Mouse (Mus musculus) midbrain, embryonic 15.5 days (tissue): Measurements from ENCODE around the gene Ppp1r1b. TPM values are rescaled to one million over a fixed set of nuclear protein-coding genes. Genes with fewer than 3 reads are reported as not detected.
A peak's percentile ranks its signal among the peaks of the same experiment; 100 is the strongest.

Source experiments
- ATAC-seq: fragments of 200-750 bp; cut with Nextera tagmentation; replicated peaks from 2 replicates; pipeline ENCODE4 v1.8.0; 2017; ENCODE audit warnings: moderate TSS enrichment
- H3K27ac ChIP-seq: fragments of 300-500 bp; sonication (generic); 2 replicates; pipeline ENCODE4 v1.5.1; 2015; ENCODE audit warnings: mild to moderate bottlenecking, inconsistent platforms
- H3K27me3 ChIP-seq: fragments of 300-500 bp; sonication (generic); replicated peaks from 2 replicates; pipeline ENCODE4 v1.6.1; 2015; ENCODE audit warnings: inconsistent platforms
- H3K36me3 ChIP-seq: fragments of 300-500 bp; sonication (generic); replicated peaks from 2 replicates; pipeline ENCODE4 v1.6.1; 2015; ENCODE audit warnings: inconsistent platforms
- H3K4me1 ChIP-seq: fragments of 300-500 bp; sonication (generic); 2 replicates; pipeline ENCODE4 v1.6.1; 2015; ENCODE audit warnings: inconsistent platforms
- H3K4me2 ChIP-seq: fragments of 300-500 bp; sonication (generic); 2 replicates; pipeline ENCODE4 v1.6.1; 2015; ENCODE audit warnings: inconsistent platforms, mild to moderate bottlenecking, moderate library complexity
- H3K4me3 ChIP-seq: fragments of 300-500 bp; sonication (generic); 2 replicates; pipeline ENCODE4 v1.5.1; 2015; ENCODE audit warnings: mild to moderate bottlenecking, inconsistent platforms
- H3K9ac ChIP-seq: fragments of 300-500 bp; sonication (generic); 2 replicates; pipeline ENCODE4 v1.6.1; 2015; ENCODE audit warnings: mild to moderate bottlenecking, inconsistent platforms
- H3K9me3 ChIP-seq: fragments of 300-500 bp; sonication (generic); 2 replicates; pipeline ENCODE4 v1.6.1; 2016; ENCODE audit warnings: inconsistent platforms
- WGBS: fragments of 180-500 bp; shearing (Covaris S2); methylation state at CpG from one replicate; pipeline ENCODE4 v1.1.7; 2015; ENCODE audit warnings: mixed read lengths; 5-methylcytosine and 5-hydroxymethylcytosine counted together
- polyA plus RNA-seq: library from polyadenylated mRNA; unstranded; fragments of >200 nt; fragmentation: Nextera tagmentation; extraction: Ambion mirVana; gene quantifications from 2 replicates; pipeline ENCODE4 v1.2.1, GENCODE M21; 2015

Ppp1r1b gene
- polyA plus RNA-seq, 1 experiment from 2014 or later = 2.0 TPM

DNA sequence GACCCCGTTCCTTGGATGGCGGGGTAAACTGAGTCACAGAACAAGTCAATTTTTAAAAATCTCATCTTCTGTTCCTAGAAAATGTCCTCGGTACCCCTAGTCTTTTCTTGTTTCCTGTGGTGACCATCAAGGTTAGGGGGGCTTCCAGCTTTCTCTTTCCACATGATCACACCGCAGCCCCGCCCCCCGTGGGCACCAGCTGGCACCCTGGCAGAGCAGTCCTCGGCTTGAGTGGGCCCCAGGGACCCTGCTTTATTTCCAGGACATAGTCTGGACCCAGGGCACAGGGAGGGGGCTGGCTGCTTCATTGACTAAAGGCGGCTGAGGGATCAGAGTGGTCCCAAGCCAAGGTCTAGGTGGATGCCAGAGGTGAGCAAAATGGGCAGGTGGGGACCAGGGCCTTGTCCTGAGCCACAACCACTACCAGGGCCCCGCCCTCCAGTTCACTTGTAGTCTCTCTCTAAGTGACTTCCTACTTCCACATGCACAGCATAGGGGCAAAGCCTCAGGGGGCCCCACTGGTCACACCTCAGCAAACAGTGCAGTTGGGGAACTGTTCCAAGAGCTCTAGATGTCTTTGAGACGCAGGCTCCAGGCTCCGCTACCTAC, 8.4 kb upstream of the Ppp1r1b start:
- H3K4me1 ChIP-seq = peaks cover 32% of the 10 kb centered on the region
- H3K9me3 ChIP-seq = no peaks in the 10 kb centered on the region
- ATAC-seq = no peak
- H3K4me2 ChIP-seq = peak overlapping the region; percentile 99
- H3K27ac ChIP-seq = peak overlapping the region; percentile 85
- H3K36me3 ChIP-seq = no peaks in the 10 kb centered on the region
- H3K9ac ChIP-seq = no peak overlapping the region
- peak overlapping the region; percentile 55 for H3K4me3 ChIP-seq
- WGBS = 7% methylated on average over 11 of the region's 11 CpGs
- peaks cover 77% of the 10 kb centered on the region for H3K27me3 ChIP-seq

- 8% methylated on average over 4 of the region's 4 CpGs for WGBS
- Histone ChIP-seq H3K9me3 (no peaks in the 10 kb centered on the region), H3K27ac (no peak overlapping the region), H3K4me3 (no peak overlapping the region), H3K36me3 (no peaks in the 10 kb centered on the region), H3K4me2 (no peak overlapping the region), H3K27me3 (peaks cover 69% of the 10 kb centered on the region), H3K4me1 (peaks cover 34% of the 10 kb centered on the region), H3K9ac (no peak overlapping the region)
- no peak for ATAC-seq
These were observed 7.6 kb upstream of the Ppp1r1b start for GRCm38 (mm10) chr11:98340597-98340996.

GRCm38 (mm10) chr11:98341174-98341573, 7.0 kb upstream of the Ppp1r1b start:
- Histone ChIP-seq H3K27me3 (peaks cover 67% of the 10 kb centered on the region), H3K36me3 (no peaks in the 10 kb centered on the region), H3K9me3 (no peaks in the 10 kb centered on the region), H3K4me1 (peaks cover 34% of the 10 kb centered on the region), H3K9ac (no peak overlapping the region), H3K27ac (no peak overlapping the region), H3K4me2 (no peak overlapping the region), H3K4me3 (no peak overlapping the region)
- WGBS = 70% methylated on average over 4 of the region's 4 CpGs
- no peak for ATAC-seq

- H3K27ac ChIP-seq = peak overlapping the region; percentile 17; the same call in 1 of the 2 replicates
- H3K36me3 ChIP-seq = no peaks in the 10 kb centered on the region
- 2% methylated on average over 29 of the region's 29 CpGs for WGBS
- peak overlapping the region; percentile 50 for H3K4me2 ChIP-seq
- no peak overlapping the region for H3K9ac ChIP-seq
- H3K9me3 ChIP-seq = no peaks in the 10 kb centered on the region
- H3K4me1 ChIP-seq = peaks cover 34% of the 10 kb centered on the region
- peak overlapping the region; percentile 27 for H3K4me3 ChIP-seq
- H3K27me3 ChIP-seq = peaks cover 66% of the 10 kb centered on the region
- peak; percentile 16; the same call in 1 of the 2 replicates for ATAC-seq
These were observed 5.9 kb upstream of the Ppp1r1b start for GRCm38 (mm10) chr11:98342000-98342945.

- Histone ChIP-seq H3K4me1 (peaks cover 32% of the 10 kb centered on the region), H3K27me3 (peaks cover 69% of the 10 kb centered on the region), H3K4me2 (peak overlapping the region; percentile 36), H3K9ac (no peak overlapping the region), H3K27ac (no peak overlapping the region), H3K4me3 (no peak overlapping the region), H3K36me3 (no peaks in the 10 kb centered on the region), H3K9me3 (no peaks in the 10 kb centered on the region)
- no peak for ATAC-seq
- WGBS = 1% methylated on average over 14 of the region's 14 CpGs
These were observed 3.0 kb upstream of the Ppp1r1b start for GRCm38 (mm10) chr11:98345253-98345652.

DNA sequence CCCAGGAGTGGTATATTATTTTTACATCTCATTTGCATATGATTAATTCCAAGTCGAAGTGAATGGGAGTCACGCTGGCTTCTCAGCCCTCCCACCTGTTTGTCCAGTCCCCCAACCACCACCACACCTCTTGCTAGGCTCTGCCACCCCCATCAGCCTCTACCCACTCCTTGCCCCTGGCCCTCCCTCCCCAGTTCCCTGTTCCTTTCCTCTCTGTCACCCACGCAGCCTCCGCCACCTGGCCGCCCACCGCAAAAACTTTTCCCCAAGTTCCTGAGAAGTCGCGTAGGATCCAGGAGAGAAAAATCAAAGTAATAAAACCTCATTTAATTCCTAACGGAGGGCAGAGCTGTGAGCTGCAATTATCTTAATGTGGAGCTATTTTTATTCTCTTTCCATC, 2.0 kb upstream of the Ppp1r1b start:
- no peaks in the 10 kb centered on the region for H3K9me3 ChIP-seq
- H3K4me2 ChIP-seq = no peak overlapping the region
- H3K27me3 ChIP-seq = peaks cover 71% of the 10 kb centered on the region
- ATAC-seq = no peak
- H3K9ac ChIP-seq = no peak overlapping the region
- no peak overlapping the region for H3K4me3 ChIP-seq
- peaks cover 28% of the 10 kb centered on the region for H3K4me1 ChIP-seq
- H3K36me3 ChIP-seq = no peaks in the 10 kb centered on the region
- 6% methylated on average over 9 of the region's 9 CpGs for WGBS
- H3K27ac ChIP-seq = no peak overlapping the region

DNA sequence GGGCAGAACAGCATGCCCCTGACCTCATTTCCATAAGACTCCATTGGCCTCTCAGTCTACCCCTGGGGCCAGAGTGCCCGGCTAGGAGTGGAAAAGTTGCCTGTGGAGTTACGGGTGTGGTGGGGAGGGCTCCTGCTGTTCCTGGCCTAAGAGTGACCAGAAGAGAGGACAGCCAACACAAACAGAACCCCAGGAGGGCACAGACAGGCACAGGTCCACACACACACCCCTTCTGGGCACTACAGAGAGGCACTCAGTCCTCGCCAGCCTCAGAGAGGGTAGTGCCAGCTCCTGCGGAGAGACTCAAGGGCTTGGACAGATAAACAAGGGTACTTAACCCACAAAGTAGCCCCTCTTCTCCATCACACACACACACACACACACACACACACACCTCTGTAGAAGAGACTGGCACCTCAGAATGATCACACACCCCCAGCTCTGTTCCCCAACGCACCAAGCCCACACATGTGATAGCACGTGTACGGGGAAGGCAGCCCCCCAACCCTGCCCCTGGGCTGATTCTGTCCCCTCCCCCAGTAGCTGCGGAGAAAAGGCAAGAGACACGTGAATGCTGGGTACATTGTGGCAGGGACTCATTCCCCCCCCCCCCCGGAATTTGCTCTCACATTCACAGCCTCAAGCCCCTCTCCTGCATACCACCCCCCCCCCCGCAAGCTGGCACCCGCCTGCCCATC, 670 bp upstream of the Ppp1r1b start:
- no peak overlapping the region for H3K27ac ChIP-seq
- no peak overlapping the region; the same call in 1 of the 2 replicates for H3K4me3 ChIP-seq
- no peak; the same call in 1 of the 2 replicates for ATAC-seq
- peaks cover 72% of the 10 kb centered on the region for H3K27me3 ChIP-seq
- WGBS = under 1% methylated on average over 12 of the region's 12 CpGs
- no peaks in the 10 kb centered on the region for H3K9me3 ChIP-seq
- peak overlapping the region; percentile 99 for H3K4me2 ChIP-seq
- H3K4me1 ChIP-seq = peaks cover 20% of the 10 kb centered on the region
- no peak overlapping the region; the same call in 1 of the 2 replicates for H3K9ac ChIP-seq
- H3K36me3 ChIP-seq = no peaks in the 10 kb centered on the region

GRCm38 (mm10) chr11:98349308-98349707, 1.1 kb downstream of the Ppp1r1b start:
- 2% methylated on average over 9 of the region's 9 CpGs for WGBS
- peak overlapping the region; percentile 99 for H3K4me2 ChIP-seq
- no peaks in the 10 kb centered on the region for H3K9me3 ChIP-seq
- H3K4me3 ChIP-seq = peak overlapping the region; percentile 58
- no peak overlapping the region for H3K27ac ChIP-seq
- H3K9ac ChIP-seq = no peak overlapping the region
- H3K4me1 ChIP-seq = peaks cover 20% of the 10 kb centered on the region
- H3K36me3 ChIP-seq = no peaks in the 10 kb centered on the region
- peaks cover 65% of the 10 kb centered on the region for H3K27me3 ChIP-seq
- no peak for ATAC-seq

DNA sequence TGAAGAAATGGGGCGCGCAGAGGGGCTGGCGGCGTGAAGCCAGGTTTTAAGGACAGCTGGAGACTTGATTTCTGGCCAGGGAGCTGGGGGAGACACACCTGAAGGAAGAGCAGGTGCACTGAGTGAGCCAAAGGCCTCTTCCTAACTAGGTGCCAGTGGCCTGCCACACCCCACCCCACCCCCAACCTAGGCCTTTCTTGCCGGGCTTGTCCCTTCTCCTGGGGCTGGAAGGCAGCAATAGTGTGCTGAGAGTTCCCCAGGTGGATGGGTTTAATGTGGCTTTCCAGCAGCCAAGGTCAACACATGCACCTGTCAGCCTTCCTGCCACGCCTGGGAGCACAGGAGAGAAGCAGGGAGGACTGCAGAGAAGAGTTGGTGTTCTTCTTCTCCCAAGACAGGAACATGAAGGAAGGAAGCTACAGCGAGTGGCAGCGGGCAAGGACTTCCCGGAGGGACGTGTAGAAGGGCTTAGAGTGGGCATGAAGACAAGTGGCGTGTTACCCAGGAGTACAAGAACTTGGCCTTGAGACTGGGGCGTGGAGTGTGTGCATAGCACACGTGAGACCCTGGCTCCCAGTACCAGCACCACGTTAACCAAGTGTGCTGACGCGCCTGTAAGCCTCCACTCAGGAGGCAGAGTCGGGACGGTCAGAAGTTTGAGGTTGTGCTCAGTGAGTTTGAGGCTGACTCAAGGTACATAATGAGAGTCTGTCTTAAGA, 4.2 kb downstream of the Ppp1r1b start:
- no peaks in the 10 kb centered on the region for H3K9me3 ChIP-seq
- no peak overlapping the region for H3K4me3 ChIP-seq
- ATAC-seq = no peak
- no peak overlapping the region for H3K4me2 ChIP-seq
- H3K36me3 ChIP-seq = no peaks in the 10 kb centered on the region
- no peak overlapping the region for H3K27ac ChIP-seq
- H3K4me1 ChIP-seq = peaks cover 22% of the 10 kb centered on the region
- WGBS = 73% methylated on average over 18 of the region's 18 CpGs
- H3K27me3 ChIP-seq = peaks cover 63% of the 10 kb centered on the region
- H3K9ac ChIP-seq = no peak overlapping the region

DNA sequence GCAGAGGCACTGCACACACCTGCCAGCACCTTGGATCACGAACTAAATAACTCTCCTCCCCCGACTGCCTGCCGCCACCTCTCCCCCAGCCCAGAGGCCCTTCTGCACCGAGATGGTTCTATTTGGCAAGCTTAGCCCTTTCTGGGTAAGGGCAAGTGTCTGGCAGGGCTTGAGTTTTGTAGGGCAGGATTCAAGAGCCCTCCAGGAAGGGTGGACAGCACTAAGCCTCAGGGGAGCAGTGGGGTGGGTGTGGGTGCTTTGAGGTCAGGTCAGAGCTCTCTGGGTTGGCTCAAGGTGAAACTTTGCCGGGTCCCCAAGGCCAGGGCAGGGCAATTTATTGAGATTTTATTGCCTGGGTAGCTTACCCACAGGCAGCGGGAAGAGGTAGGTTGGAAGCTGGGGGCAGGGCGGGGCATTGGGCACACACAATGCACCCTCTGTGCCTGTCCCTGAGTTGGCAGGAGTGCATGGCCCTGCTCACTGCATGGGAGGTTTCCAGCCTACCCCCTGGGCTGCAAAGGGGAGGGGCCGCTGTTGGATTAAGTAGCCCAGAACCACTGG, 5.5 kb downstream of the Ppp1r1b start:
- peaks cover 51% of the 10 kb centered on the region for H3K27me3 ChIP-seq
- ATAC-seq = no peak
- no peak overlapping the region for H3K4me3 ChIP-seq
- no peak overlapping the region for H3K27ac ChIP-seq
- no peak overlapping the region for H3K9ac ChIP-seq
- H3K36me3 ChIP-seq = no peaks in the 10 kb centered on the region
- H3K4me2 ChIP-seq = no peak overlapping the region
- WGBS = 29% methylated on average over 8 of the region's 8 CpGs
- H3K4me1 ChIP-seq = peaks cover 16% of the 10 kb centered on the region
- no peaks in the 10 kb centered on the region for H3K9me3 ChIP-seq

DNA sequence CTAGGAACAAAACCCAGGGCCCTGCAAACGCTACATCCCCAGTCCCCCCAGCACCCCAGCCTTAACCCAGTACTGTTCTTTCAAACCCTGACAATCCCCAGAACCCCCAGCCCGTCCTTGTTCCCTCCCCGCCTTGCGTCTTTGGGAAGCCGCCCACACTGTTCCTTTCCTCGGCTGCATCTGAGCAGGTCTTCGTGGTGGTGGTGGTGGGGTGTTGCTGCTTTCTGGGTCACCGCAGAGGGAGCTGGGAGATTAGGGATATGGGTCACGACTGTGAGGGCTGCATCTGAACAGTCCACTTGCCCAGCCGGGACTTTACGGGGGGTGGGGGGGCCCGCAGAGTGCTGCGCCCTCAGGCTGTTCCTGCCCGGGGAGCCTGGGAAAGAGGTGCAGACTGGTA, 6.2 kb downstream of the Ppp1r1b start:
- peaks cover 17% of the 10 kb centered on the region for H3K4me1 ChIP-seq
- WGBS = 65% methylated on average over 14 of the region's 14 CpGs
- H3K9me3 ChIP-seq = no peaks in the 10 kb centered on the region
- H3K27ac ChIP-seq = no peak overlapping the region
- ATAC-seq = no peak
- H3K36me3 ChIP-seq = no peaks in the 10 kb centered on the region
- H3K9ac ChIP-seq = no peak overlapping the region
- H3K4me2 ChIP-seq = no peak overlapping the region
- H3K27me3 ChIP-seq = peaks cover 44% of the 10 kb centered on the region
- no peak overlapping the region for H3K4me3 ChIP-seq
